Mouse (Mus musculus) effector memory CD4-positive, alpha-beta T cell, adult 7 months (primary cell): ENCODE measurements around the gene Ptprm. TPM values are rescaled to one million over a fixed set of nuclear protein-coding genes. Genes with fewer than 3 reads are reported as not detected.

Experiments
- polyA plus RNA-seq: library from polyadenylated mRNA; unstranded; fragments of 100-300 nt; shearing (Covaris generic); gene quantifications from one replicate; pipeline ENCODE4 v1.2.1, GENCODE M21; 2017

Ptprm gene
- not detected for polyA plus RNA-seq

DNA sequence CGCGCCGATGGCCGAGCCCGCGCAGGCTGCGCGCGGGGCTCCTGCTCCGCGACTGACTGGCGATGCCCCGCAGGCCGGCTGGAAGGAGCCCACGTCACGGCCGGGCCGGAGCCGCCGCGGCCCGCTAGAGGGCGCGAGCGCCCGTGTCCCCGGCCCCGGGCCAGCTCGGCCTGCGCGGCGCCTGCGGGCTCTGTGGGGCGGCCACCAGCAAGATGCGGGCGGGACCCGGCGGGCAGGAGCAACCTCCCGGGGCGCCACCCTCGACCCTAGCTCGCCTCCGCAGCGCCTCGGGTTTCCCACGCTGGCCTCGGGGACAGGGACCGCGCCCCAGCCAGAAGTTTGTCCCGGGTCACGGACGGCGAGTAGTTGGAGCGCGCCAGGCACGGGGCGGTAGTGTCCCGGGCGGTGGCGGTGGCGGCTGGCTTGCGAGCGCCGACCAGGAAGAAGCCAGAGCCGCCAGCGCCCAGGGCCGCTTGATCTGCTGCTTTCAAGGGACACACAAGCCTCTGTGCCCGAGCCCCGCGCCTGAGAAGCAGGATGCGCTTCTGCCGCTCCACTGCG is at the start of gene Ptprm:
Gene Ptprm, minus strand, starts transcription at position 7 of the 561 bp plus-strand sequence.

